Mouse (Mus musculus) kidney, adult 2 months (tissue): Measurements from ENCODE around the gene Dab2ip. TPM values are rescaled to one million over a fixed set of nuclear protein-coding genes. Genes with fewer than 3 reads are reported as not detected.

Experiments
- DNase-seq: peaks from one replicate; pipeline ENCODE4 v3.0.0; 2021
- H3K27ac ChIP-seq: fragments of 200-500 bp; 2 replicates; pipeline ENCODE4 v1.5.1; 2012; ENCODE audit warnings: low read depth, low read length, control low read depth, inconsistent platforms; ENCODE audit not compliant: insufficient read depth
- H3K27me3 ChIP-seq: fragments of 200-500 bp; replicated peaks from 2 replicates; pipeline ENCODE4 v1.6.1; 2012; ENCODE audit warnings: mild to moderate bottlenecking, moderate library complexity, low read length, inconsistent platforms; ENCODE audit not compliant: control insufficient read depth, insufficient read depth
- H3K36me3 ChIP-seq: fragments of 200-500 bp; 2 replicates; pipeline ENCODE4 v1.6.1; 2012; ENCODE audit warnings: mild to moderate bottlenecking, moderate library complexity, low read length, inconsistent platforms; ENCODE audit not compliant: control insufficient read depth, insufficient read depth
- H3K4me1 ChIP-seq: fragments of 200-500 bp; 2 replicates; pipeline ENCODE4 v1.6.1; 2011; ENCODE audit warnings: low read length; ENCODE audit not compliant: control insufficient read depth, insufficient read depth
- H3K4me3 ChIP-seq: fragments of 200-500 bp; 2 replicates; pipeline ENCODE4 v1.5.1; 2011; ENCODE audit warnings: mild to moderate bottlenecking, low read depth, low read length, control low read depth; ENCODE audit not compliant: insufficient read depth
- CTCF ChIP-seq: fragments of 200-500 bp; conservative IDR thresholded peaks from 2 replicates; pipeline ENCODE4 v1.5.1; 2011; ENCODE audit warnings: low read depth, mild to moderate bottlenecking, control low read depth, low read length, moderate library complexity, mixed read lengths; ENCODE audit not compliant: insufficient read depth, insufficient read length
- POLR2A ChIP-seq: fragments of 200-500 bp; IDR thresholded peaks from one replicate; pipeline ENCODE4 v1.6.1; 2011; ENCODE audit warnings: low read depth, low read length, control low read depth
- WGBS: fragments of 180-500 bp; shearing (Covaris S2); methylation state at CpG from one replicate; pipeline ENCODE4 v1.1.7; 2018; 5-methylcytosine and 5-hydroxymethylcytosine counted together
- polyA plus RNA-seq: library from polyadenylated mRNA; depleted of rRNA; stranded (reverse); fragments of >200 nt; gene quantifications from 2 replicates; pipeline ENCODE4 v1.2.3, GENCODE M21; 2012

Dab2ip gene
- polyA plus RNA-seq, 1 experiment = 32.9 TPM

- WGBS = 73% methylated on average over 7 of the region's 7 CpGs
- no peaks in the 10 kb centered on the region for H3K27me3 ChIP-seq
- DNase-seq = peak; percentile 65
- TF ChIP-seq CTCF = no peak
- TF ChIP-seq POLR2A = no peak
- no peaks in the 10 kb centered on the region for H3K36me3 ChIP-seq
- no peaks in the 10 kb centered on the region for H3K4me1 ChIP-seq
- no peak overlapping the region for H3K27ac ChIP-seq
- H3K4me3 ChIP-seq = no peak overlapping the region
Measured at GRCm38 (mm10) chr2:35723691-35724090, 165.6 kb downstream of the Dab2ip start.

- 37% methylated on average over 5 of the region's 5 CpGs for WGBS
- TF ChIP-seq POLR2A (no peak), CTCF (no peak)
- Histone ChIP-seq H3K4me1 (no peaks in the 10 kb centered on the region), H3K4me3 (no peak overlapping the region), H3K27me3 (no peaks in the 10 kb centered on the region), H3K27ac (no peak overlapping the region), H3K36me3 (no peaks in the 10 kb centered on the region)
- no peak for DNase-seq
Measured at GRCm38 (mm10) chr2:35728633-35729032, 170.6 kb downstream of the Dab2ip start.

- TF ChIP-seq POLR2A (no peak), CTCF (peak; percentile 44)
- Histone ChIP-seq H3K36me3 (no peaks in the 10 kb centered on the region), H3K4me1 (no peaks in the 10 kb centered on the region), H3K4me3 (no peak overlapping the region), H3K27me3 (no peaks in the 10 kb centered on the region), H3K27ac (peak overlapping the region; percentile 74)
- WGBS = 54% methylated on average over 16 of the region's 16 CpGs
- peak; percentile 88 for DNase-seq
Measured at GRCm38 (mm10) chr2:35729077-35730065, 171.3 kb downstream of the Dab2ip start.

GRCm38 (mm10) chr2:35731671-35732449, 173.8 kb downstream of the Dab2ip start:
- no peak for TF ChIP-seq CTCF
- no peak for TF ChIP-seq POLR2A
- Histone ChIP-seq H3K4me3 (no peak overlapping the region), H3K27ac (no peak overlapping the region), H3K4me1 (no peaks in the 10 kb centered on the region), H3K27me3 (no peaks in the 10 kb centered on the region), H3K36me3 (no peaks in the 10 kb centered on the region)
- no peak for DNase-seq
- WGBS = 64% methylated on average over 18 of the region's 18 CpGs

GRCm38 (mm10) chr2:35735001-35735400, 176.9 kb downstream of the Dab2ip start:
- no peaks in the 10 kb centered on the region for H3K27me3 ChIP-seq
- DNase-seq = no peak
- H3K4me1 ChIP-seq = 0 out of 2 replicates have a peak, but pooled peaks cover 2% of the 10 kb centered on the region
- no peaks in the 10 kb centered on the region for H3K36me3 ChIP-seq
- TF ChIP-seq POLR2A (no peak), CTCF (peak; percentile 42)
- WGBS = 97% methylated on average over 2 of the region's 2 CpGs
- H3K27ac ChIP-seq = no peak overlapping the region
- no peak overlapping the region for H3K4me3 ChIP-seq

GRCm38 (mm10) chr2:35736061-35736460, 178.0 kb downstream of the Dab2ip start:
- H3K27me3 ChIP-seq = no peaks in the 10 kb centered on the region
- WGBS = 76% methylated on average over 2 of the region's 2 CpGs

More at GRCm38 (mm10) chr2:35736061-35736460, 178.0 kb downstream of the Dab2ip start:
- Histone ChIP-seq H3K4me3 (no peak overlapping the region), H3K27ac (no peak overlapping the region), H3K36me3 (no peaks in the 10 kb centered on the region), H3K4me1 (0 out of 2 replicates have a peak, but pooled peaks cover 2% of the 10 kb centered on the region)
- DNase-seq = no peak
- TF ChIP-seq POLR2A = no peak
